Mouse (Mus musculus) frontal cortex, adult (tissue): ENCODE results near the gene Nos1.

ENCODE experiments used
- ATAC-seq: cut with Nextera tagmentation; 2 replicates; pipeline ENCODE4 v1.9.2; 2017; ENCODE audit warnings: mild to moderate bottlenecking, moderate library complexity, mixed read lengths; ENCODE audit not compliant: low TSS enrichment

The Nos1 gene

GRCm38 (mm10) chr5:117780681-117781080 is at the start of gene Nos1:
TSS of gene Nos1 (plus strand) at chr5:117781032.
- ATAC-seq: no peak

GRCm38 (mm10) chr5:117731311-117731710 is 49.5 kb upstream of the Nos1 start:
- ATAC-seq: no peak

- ATAC-seq: peak; percentile 59; the same call in 1 of the 2 replicates
Observed at GRCm38 (mm10) chr5:117744654-117745178, 36.1 kb upstream of the Nos1 start.

GRCm38 (mm10) chr5:117749353-117749752 is 31.5 kb upstream of the Nos1 start:
- ATAC-seq: no peak

- ATAC-seq: no peak
Observed at GRCm38 (mm10) chr5:117757696-117758482, 22.9 kb upstream of the Nos1 start.

- no peak for ATAC-seq
Observed at GRCm38 (mm10) chr5:117761181-117761832, 19.5 kb upstream of the Nos1 start.

- no peak for ATAC-seq
Observed at GRCm38 (mm10) chr5:117764496-117764895, 16.3 kb upstream of the Nos1 start.

- ATAC-seq: no peak
Observed at GRCm38 (mm10) chr5:117779175-117779574, 1.7 kb upstream of the Nos1 start.

- ATAC-seq: no peak
Observed at GRCm38 (mm10) chr5:117781178-117781577, 346 bp downstream of the Nos1 start.

GRCm38 (mm10) chr5:117790071-117790470 is 9.2 kb downstream of the Nos1 start:
- ATAC-seq: peak; percentile 84

- ATAC-seq: no peak
Observed at GRCm38 (mm10) chr5:117791875-117792274, 11.0 kb downstream of the Nos1 start.

- no peak for ATAC-seq
Observed at GRCm38 (mm10) chr5:117800849-117801248, 20.0 kb downstream of the Nos1 start.

GRCm38 (mm10) chr5:117802071-117802521 is 21.3 kb downstream of the Nos1 start:
- ATAC-seq: no peak

- ATAC-seq: no peak
Observed at GRCm38 (mm10) chr5:117803551-117803950, 22.7 kb downstream of the Nos1 start.

GRCm38 (mm10) chr5:117810930-117811329 is 30.1 kb downstream of the Nos1 start:
- no peak for ATAC-seq

- ATAC-seq: no peak
Observed at GRCm38 (mm10) chr5:117818800-117819199, 38.0 kb downstream of the Nos1 start.

GRCm38 (mm10) chr5:117820445-117820844 is 39.6 kb downstream of the Nos1 start:
- ATAC-seq: no peak

GRCm38 (mm10) chr5:117823811-117824210 is 43.0 kb downstream of the Nos1 start:
- no peak for ATAC-seq

- ATAC-seq: no peak
Observed at GRCm38 (mm10) chr5:117824486-117824885, 43.7 kb downstream of the Nos1 start.

GRCm38 (mm10) chr5:117825336-117825735 is 44.5 kb downstream of the Nos1 start:
- no peak for ATAC-seq

GRCm38 (mm10) chr5:117827366-117827765 is 46.5 kb downstream of the Nos1 start:
- ATAC-seq: no peak

GRCm38 (mm10) chr5:117836930-117837329 is 56.1 kb downstream of the Nos1 start:
- ATAC-seq: 0 out of 2 replicates have a peak, but pooled peaks have one; percentile 27

GRCm38 (mm10) chr5:117837731-117838130 is 56.9 kb downstream of the Nos1 start:
- no peak for ATAC-seq
